ENCODE assay signal across 1 mouse cellular context in the genomic region with DNA sequence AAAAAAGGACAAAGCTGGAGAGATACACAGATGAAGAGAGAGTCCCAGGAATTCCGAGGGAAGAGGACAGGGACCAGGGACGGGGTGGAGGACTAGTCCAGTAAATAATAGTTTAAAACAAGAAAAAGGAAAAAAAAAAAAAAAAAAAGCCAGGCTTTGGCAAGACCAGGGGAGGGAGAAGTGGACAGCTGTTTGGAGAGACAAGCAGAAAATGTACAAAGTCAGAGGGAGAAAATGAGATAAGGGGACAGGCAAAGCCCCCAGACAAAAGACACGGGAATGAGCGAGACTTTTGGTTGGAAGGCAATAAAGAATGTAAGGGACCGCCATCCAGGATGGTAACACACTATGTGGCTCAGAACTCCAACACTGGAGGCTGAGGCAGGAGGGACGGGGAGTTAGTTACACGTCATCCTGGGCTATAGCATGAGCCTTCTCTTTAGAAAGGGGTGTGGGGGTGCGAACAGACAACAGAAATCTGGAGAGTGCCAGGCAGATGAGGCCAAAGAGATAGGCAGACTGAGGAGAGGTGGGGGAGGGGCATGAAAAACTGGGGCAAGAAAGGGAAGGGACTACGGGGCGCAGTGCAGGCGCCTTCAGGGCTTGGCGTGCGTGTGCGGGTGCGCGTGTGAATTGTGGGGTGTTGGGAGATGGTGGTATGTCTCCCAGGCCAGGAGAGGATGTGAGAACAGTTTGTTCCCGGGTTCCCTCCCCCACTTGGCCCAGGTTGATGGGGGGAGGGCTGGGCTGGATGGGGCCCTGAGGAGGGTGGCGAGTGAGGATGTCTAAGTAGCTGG.
TF ChIP-seq lines count a peak whose summit lies in the region.

No protein-coding gene starts in this region.

TF ChIP-seq in MEL, 35 proteins besides CTCF, POLR2A, EP300 and RAD21 (continued from another document):
- peak; percentile 42; the same call in 1 of the 2 replicates for TF ChIP-seq MXI1 (IDR thresholded peaks at IDR 0.05; ENCODE audit: low read depth, low read length)
